Mouse (Mus musculus) common myeloid progenitor, adult 5-6 weeks (primary cell): ENCODE results near the gene Tnfrsf13c. TPM values are rescaled to one million over a fixed set of nuclear protein-coding genes. Genes with fewer than 3 reads are reported as not detected.
"Not testable (repeated sequence)": the region's sequence is repeated elsewhere in the genome, so short reads cannot be mapped to it uniquely, and the experiment has no call there.

ENCODE experiments used
- ATAC-seq: replicated peaks from 2 replicates; pipeline ENCODE4 v1.8.0; 2016; ENCODE audit warnings: low read depth, mild to moderate bottlenecking, moderate TSS enrichment, inconsistent platforms; ENCODE audit not compliant: poor library complexity, severe bottlenecking
- total RNA-seq: library from RNA; stranded (forward); fragments of 200-1000, 187-1606 nt; gene quantifications from 2 replicates; pipeline ENCODE4 v1.2.3, GENCODE M21; 2017

Gene Tnfrsf13c
- total RNA-seq, result 2.7 and 5.9 TPM in 2 replicates

DNA sequence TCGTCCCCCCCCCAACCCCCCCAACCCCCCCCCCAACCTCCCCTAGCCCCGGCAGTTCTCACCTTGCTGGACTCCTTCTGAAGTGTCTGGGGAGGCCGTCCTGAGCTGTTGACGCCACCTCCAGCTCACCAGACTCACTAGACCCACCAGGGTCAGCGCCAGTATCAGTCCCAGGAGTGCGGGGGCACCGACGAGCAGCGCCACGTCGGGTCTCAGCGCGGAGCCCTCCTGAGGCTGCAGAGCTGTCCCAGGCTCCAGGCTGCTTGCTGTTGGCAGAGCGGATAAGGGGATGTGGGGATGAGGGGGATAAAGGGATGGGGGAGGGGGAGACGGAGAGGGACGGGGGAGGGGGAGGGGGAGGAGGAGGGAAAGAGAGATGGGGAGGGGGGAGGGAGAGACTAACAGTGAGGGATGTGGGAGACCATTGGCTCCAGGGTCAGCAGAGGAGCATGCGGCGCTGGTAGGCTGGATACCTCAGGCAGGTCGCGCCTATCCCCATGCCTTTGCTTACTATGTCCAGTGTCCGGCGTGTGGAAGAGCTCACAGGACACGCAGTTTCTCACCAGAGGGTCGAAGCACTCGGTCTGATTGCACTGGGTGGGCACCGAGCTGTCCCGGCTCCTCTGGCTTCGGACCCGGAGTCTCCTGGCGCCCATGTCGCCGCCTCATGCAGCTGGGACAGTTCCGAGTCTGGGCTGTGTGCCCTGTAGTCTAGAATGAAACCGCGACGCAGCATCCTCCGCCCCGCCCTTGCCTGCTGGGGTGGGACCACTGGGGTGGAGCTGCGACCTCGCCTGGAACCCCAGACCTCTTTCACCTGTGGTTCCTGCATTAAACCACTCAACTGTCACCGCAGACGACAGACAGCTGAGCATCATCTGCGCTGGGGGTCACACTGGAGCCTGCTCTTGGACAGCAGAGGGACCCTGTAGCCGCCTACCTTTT is at the start of gene Tnfrsf13c:
Tnfrsf13c (minus strand) TSS at position 713 of the 945 bp plus-strand sequence.
- peak; percentile 84 for ATAC-seq

DNA sequence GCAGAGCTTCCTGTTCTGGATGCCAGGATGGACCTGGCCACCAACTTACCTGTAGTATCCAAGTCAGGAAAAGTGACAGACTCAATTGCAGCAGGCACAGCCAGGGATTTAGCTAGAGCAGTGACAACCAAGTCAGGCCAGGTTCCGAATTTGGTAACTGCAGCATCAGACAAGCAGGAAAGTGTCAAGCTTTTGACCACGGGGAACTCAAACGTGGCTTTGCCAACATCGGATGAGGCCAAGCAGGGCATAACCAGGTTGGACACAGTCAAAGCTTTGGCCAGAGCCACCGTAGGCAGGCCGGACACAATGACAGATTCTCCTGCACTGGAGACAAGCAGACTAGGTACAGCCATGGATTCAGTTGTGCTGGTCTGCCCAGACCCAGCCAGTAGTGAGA is 48.1 kb upstream of the Tnfrsf13c start:
- ATAC-seq, result no peak

DNA sequence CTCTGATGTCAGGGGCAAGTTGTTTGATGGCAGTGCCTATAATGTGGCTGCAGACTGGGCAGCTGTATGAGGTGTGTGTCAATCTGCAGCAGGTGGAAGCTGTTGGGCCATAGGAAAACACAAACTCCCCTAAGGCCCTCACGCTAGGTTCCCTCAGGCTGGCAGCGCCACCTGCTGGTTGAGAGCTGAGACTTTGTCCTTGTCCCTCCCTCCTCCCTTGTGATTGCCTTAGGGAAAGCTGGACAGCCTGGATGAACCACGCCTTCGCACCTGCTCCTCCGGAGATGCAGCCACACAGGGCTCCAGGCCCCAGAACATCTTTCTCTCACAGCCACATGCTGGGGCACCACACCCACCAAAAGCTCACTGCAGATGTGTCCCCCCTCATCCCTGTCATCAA is 47.0 kb upstream of the Tnfrsf13c start:
- peak; percentile 43; the same call in 1 of the 2 replicates for ATAC-seq

DNA sequence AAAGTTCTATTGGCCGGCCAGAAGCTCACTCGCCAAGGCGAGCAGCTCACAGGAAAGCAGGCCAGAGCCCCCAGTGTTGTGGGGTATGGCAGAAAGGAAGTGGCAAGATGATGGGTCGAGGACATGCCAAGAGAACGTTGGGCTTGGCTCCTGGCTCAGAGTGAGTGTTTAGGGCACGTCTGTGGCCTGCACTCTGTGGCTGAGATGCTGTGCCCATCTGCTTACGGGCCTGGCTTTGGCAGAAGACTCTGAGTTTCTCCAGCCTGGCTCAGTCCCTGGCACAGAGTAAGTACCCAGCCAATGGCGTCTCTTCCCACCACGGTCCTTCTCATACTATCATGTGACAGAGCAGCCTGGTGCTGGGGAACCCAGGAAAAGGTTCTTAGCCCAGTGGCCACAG is 44.6 kb upstream of the Tnfrsf13c start:
- no peak for ATAC-seq

DNA sequence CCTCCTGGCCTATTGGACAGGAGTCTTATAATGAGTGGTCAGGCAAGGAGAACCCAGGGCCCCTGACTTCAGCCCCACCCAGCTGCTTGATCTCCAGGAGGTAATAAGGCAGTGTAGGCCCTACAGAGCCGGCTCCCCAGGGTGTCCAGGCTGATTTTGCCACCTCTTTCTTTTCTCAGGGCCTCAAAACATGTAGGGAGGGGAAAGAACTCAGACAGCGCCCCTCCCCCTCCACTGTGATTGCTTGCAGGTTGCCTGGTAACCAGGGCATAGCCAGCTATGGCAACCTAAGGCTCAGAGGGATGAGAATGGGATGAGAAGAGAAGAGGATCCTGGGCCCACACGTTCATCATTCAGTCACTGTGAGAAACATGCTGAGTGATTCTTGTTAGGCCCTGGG is 44.0 kb upstream of the Tnfrsf13c start:
- no peak for ATAC-seq

DNA sequence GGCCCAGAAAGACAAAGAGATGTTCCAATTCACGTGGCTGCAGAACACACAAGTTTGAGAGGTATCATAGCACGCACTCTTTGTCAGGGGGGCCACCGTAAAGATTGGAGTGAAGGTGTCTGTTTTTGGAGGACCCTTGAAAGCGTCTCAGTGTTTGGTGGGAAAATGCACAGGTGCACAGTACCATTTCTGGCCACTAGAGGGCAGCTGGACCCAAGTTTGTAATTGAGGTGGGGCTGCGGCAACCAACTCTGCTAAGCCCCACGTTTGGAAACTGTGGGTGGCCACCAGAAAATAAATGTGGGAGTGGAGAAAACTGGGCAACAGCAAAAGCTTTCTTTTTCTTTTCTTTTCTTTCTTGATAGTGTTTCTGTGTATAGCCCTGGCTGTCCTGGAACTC is 42.2 kb upstream of the Tnfrsf13c start:
- ATAC-seq, result peak; percentile 64; the same call in 1 of the 2 replicates

DNA sequence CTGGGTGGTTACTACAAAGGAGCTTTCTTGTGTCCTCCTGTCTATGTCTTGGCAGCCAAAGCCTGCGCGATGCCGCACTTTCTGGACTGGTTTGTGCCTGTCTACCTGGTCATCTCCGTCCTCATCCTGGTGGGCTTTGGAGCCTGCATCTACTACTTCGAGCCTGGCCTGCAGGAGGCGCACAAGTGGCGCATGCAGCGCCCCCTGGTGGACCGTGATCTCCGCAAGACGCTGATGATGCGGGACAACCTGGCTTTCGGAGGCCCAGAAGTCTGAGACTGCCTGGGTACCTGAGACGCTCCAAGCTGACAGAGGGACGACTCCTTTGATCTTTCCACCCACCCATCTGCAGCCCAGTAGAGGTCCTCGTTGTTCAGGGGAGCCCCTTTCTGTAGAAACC is 35.3 kb upstream of the Tnfrsf13c start:
- ATAC-seq, result peak; percentile 85

DNA sequence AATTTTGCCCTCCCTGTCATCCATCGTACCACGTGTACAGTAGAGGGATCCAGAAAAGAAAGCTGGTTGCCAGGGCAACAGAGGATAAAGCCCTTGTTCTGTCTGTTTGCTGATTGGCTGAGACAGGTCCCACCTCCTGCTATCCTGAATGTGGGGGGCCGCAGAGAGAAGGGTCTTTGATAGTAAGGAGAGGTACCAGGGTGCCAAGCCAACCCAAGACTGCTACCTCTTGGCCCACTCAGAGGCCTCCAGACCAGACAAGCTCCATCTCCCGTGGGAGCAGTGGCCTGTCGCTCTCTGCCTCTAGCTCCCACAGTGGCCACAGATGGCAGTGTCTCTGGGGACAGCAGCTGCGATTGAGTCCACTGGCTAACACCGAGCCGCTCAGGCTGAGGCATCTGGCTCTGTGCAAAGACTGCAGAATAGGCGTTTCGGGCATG is 31.8 kb upstream of the Tnfrsf13c start:
- ATAC-seq, result no peak

DNA sequence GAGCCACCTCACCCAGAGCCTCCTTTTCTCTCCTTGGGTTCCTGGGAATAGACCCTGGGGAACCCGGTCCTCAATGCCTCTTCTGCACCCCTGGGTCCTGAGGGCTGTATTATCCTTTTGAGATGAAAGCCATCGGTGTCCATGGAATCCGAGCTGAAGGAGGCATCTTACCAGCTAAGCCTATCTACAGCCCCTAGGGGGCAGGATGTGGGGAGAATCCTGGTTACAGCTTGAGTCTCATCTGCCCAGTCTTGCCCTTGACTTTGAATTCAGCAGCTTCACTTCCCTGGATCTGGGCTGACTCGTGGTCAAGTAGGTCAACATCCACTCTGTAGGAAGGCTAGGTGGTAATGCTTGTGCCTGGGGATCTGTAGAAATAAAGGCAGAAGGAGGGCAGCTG is 31.1 kb upstream of the Tnfrsf13c start:
- ATAC-seq, result no peak

DNA sequence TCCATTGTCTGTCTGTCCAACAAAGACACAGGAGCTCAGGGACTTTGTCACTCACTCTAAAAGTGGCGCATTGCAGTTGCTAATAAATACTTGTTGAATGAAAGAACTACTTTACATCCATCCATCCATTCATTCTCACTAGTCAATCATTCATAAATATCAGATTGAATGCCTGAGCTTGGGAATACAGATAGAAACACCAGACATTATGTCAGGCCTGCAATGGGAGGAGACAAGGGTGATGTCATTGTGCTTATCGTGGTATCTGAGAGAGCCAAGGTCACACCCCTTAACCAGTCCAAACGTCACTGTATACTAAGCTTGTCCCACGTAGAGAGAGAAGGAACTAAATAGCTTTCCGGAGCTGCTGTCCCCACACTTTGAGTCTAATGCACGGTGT is 27.9 kb upstream of the Tnfrsf13c start, which contains the start of gene 1500009C09Rik:
1500009C09Rik (plus strand) TSS at position 301 of the 400 bp plus-strand sequence.
- no peak; the same call in 1 of the 2 replicates for ATAC-seq

DNA sequence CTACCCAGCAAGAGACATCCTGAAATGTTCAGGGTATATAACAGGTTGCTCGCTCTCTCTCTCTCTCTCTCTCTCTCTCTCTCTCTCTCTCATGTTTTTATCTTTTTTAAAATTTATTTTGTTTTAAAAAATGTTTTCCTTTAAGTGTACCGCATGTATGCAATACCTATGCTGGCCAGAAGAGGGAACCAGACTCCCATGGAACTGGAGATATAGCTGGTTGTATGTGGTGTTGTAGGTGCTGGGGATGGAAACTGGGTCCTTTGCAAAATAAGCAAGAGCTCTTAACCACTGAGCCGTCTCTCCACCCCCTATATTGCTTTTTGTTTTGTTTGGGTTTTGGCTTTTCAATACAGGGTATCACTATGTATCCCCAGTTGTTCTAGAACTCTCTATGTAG is 27.4 kb upstream of the Tnfrsf13c start:
- ATAC-seq, result no peak

DNA sequence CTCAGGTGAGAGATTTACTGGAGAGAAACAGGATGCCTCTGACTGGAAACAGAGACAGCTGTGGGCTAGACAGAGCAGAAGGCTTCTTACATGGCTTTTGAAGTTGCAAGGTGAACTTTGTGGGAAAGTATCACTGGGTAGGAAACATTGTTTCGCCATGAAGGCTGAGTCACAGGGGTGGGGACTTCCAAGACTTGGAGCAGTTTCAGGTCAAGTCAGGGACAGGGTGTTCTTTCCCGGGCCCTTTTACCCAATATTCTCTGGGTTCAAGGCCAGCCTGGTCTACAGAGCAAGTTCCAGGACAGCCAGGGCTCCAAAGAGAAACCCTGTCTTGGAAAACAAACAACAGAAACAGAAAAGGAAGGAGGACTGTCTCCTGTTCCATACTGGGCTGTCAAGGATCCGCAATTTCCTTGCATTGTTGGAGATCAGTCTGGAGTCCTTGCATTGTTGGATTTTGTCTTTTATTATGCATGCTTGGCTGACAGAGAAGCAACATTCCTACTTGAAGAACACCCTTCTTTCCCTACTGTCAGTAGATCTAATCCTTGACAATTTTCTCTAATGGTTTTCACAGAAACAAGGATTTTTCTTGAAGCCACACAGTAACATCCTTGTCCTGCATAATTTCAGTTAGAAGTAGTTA is 23.1 kb upstream of the Tnfrsf13c start:
- ATAC-seq, result no peak

DNA sequence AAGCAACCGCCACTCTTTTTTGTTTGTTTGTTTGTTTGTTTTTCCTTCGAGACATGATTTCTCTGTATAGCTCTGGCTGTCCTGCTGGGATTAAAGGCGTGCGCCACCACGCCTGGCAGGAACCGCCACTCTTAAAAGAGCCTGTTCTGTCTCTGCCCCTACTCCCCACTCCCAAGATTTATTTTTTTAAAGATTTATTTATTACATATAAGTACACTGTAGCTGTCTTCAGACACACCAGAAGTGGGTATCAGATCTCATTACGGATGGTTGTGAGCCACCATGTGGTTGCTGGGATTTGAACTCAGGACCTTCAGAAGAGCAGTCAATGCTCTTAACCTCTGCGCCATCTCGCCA is 20.6 kb upstream of the Tnfrsf13c start:
- ATAC-seq, result not testable (repeated sequence)

DNA sequence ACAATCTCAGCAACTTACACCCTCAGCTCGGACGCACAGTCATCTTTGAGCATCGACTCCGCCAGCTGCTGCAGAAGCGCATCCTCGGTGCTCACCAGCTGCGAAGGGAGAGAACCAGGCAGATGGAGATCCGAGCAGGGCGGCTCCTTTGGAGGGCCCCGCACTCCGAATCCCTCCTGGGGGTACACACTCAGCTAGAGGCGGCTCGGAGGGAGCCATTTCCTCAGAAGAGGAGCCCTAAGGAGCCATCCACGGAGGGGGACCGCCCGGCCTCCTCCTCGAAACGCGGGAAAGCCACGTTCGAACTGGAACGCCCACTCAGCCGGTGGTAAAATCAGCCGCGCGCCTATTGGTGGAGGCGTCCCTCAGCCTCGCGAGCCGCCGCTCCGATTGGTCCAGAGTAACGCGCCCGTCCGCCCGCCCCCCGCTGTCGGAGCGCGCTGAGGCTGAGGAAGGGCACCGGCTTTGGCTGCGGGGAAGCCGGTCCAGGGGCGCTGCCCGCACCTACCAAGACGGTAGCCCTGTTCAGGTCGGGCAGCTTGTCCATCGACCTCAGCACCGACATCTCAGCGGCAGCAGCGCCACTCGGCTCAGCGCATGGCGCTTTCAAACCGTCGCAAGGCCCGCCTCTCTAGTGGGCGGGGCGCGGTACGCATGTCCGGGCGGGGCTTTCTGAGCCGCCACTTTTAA is 20.1 kb upstream of the Tnfrsf13c start, which contains the start of gene Cenpm:
Cenpm (minus strand) TSS at position 634 of the 690 bp plus-strand sequence.
- peak; percentile 98 for ATAC-seq

DNA sequence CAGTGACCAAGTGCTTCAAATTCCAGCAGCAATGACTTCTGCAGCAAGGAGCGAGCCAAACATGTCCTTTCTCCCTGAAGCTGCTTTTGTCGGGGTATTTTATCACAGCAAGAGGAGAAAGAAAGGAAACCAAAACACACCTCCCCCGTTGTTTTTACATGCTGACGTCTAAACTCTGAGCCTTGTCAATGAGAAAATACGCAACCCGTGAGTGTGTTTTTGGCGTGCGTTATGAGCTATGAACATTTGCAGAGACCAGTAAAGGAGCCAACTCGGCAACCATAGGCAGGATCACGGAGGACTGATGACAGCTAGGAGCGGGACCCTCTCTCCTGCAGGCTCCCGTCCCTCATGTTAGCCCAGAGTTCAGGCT is 19.6 kb upstream of the Tnfrsf13c start:
- no peak for ATAC-seq

DNA sequence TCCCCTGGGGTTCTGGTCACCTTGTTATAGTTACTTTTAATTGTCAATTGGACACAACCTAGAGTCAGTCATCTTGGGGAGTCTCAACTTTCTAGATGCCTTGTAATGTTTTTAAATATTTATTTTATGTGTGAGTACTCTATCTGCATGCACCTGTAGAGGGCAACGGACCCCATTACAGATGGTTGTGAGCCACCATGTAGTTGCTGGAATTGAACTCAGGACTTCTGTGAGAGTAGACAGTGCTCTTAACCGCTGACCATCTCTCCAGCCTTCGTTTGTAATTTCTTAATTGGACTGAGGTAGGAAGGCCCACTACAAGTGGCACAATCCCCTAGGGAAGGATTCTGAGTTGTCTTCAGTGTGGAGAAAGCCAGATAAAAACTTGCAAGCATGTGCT is 19.1 kb upstream of the Tnfrsf13c start:
- ATAC-seq, result no peak

DNA sequence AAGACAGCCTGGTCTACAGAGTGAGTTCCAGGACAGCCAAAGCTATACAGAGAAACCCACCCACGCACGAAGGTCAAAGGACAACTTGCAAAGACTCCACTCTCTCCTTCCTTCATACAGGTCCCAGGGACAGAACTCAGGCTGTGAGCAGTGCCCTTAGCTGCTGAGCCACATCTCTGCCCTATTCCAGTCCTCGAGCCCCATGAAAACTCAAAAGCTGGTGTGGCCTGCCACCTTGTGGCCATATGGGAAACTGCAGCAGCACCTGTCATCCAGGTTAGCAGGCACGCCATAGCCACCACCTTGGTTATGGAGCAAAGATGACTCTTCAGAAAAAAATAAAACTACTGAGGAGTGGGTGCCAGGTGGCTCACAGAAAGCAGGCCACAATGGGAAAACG is 12.4 kb upstream of the Tnfrsf13c start:
- peak; percentile 77 for ATAC-seq

DNA sequence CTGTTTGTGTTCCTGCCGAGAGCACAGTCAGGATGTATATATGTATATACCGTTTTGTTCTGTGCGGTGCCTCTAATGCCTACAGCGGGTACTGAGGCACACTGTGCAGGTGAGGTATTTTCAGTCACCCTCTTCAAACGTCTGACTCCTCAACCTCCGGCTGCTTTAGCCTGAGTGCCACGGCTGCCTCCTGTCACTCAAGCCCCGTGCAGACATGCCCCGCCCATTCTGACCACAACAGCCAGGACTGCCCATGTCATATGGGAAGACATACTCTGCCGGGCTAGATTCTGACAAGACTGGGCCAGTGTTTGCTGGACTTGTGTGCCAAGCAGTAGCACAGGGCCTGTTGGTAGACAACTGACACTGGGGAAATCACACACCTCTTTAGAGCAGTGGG is 11.5 kb upstream of the Tnfrsf13c start:
- peak; percentile 70 for ATAC-seq

DNA sequence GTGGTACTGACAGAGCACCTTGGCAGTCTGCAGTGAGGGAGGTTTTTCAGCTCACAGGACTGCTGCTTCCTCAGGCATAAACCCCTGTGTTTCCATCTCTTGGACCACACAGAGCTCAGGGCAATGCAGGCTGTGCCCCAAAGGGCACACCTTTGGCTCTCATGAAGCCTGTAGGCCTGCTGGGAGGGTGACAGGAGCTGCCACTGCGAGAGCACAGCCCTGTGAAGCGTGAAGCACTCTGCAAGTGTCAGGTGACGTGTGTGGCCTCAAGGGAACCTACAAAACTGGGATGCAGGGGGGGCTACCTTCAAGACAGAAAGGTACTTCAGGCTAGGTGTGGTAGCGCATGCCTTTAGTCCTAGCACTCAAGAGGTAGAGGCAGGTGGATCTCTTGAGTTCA is 8.5 kb upstream of the Tnfrsf13c start:
- ATAC-seq, result no peak

DNA sequence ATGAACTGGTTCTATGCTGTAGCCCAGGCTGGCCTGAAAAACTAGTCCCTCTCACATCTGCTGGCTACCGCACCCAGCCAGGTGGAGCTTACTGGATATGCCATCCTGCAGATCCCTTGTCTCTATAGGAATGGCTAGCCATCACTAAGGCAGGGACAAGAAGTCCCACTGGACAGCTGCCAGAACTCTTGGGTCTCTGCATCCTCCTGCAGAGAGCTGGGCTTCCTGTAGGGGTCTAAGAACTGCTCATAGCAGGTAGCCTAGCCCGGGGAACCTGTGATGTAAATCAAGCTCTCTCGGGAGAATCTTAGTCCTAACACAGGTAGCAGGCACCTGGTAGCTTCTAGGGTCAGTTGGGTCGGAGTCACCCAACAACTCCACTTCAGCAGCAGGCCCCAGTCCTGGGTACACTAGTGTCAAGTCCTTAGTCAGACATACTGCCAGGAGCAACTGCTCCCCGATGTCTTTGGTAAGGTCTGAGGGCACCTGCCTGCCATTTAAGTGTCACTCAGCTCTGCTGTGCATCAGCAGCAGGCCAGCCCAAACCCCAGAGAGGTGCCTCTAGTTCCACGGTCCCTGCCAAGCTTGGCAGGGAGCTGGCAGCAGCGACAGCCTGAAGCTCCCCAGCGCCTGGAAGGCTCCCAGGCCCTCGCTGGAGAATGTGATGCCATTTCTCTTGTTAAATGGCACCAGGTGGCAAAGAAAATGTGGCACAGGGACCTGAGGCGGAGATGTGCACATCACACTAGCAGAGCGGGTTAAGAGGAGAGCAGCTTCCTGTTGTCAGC is 7.6 kb upstream of the Tnfrsf13c start:
- ATAC-seq, result no peak
